Mouse (Mus musculus) liver, embryonic 14 days (tissue): ENCODE measurements around the gene Orm3. TPM values are rescaled to one million over a fixed set of nuclear protein-coding genes. Genes with fewer than 3 reads are reported as not detected.

Source experiments
- polyA plus RNA-seq: library from polyadenylated mRNA; depleted of rRNA; stranded (reverse); fragments of >200 nt; gene quantifications from 2 replicates; pipeline ENCODE4 v1.2.3, GENCODE M21; 2012; rRNA removed

Orm3 gene
- not detected in 2 replicates for polyA plus RNA-seq

GRCm38 (mm10) chr4:63355877-63356665 is at the start of gene Orm3:
TSS of gene Orm3 (plus strand) at chr4:63356162.

GRCm38 (mm10) chr4:63344295-63344694 is 11.7 kb upstream of the Orm3 start, which contains the start of gene Orm1:
TSS of gene Orm1 (plus strand) at chr4:63344560.

GRCm38 (mm10) chr4:63362150-63362549 is 6.2 kb downstream of the Orm3 start, which contains the start of gene Orm2:
TSS of gene Orm2 (plus strand) at chr4:63362449.

GRCm38 (mm10) chr4:63403040-63403959 is 47.3 kb downstream of the Orm3 start, which contains the start of gene Akna:
TSS of gene Akna (minus strand) at chr4:63403354.

Other genes with a start within 250 kb of the Orm3 start
- gene Ambp, start 201.4 kb upstream of the Orm3 start, polyA plus RNA-seq: 727 and 808 TPM in 2 replicates
- gene Kif12, start 184.0 kb upstream of the Orm3 start, polyA plus RNA-seq: 5.2 and 5.5 TPM in 2 replicates
- 3.5 and 3.7 TPM in 2 replicates for gene Col27a1, start 142.2 kb upstream of the Orm3 start, polyA plus RNA-seq
- gene Orm1, start 11.6 kb upstream of the Orm3 start, polyA plus RNA-seq: 0.03 TPM in 1 of 2 replicates, not detected in the other
- not detected in 2 replicates for gene Orm2, start 6.3 kb downstream of the Orm3 start, polyA plus RNA-seq
- 1.7 and 2.4 TPM in 2 replicates for gene Akna, start 47.2 kb downstream of the Orm3 start, polyA plus RNA-seq
- gene Whrn, start 139.8 kb downstream of the Orm3 start, polyA plus RNA-seq: 0.55 and 0.63 TPM in 2 replicates
- 42.6 and 50.0 TPM in 2 replicates for gene Atp6v1g1, start 188.6 kb downstream of the Orm3 start, polyA plus RNA-seq
- gene Tmem268, start 202.6 kb downstream of the Orm3 start, polyA plus RNA-seq: 4.2 and 5.5 TPM in 2 replicates
- not detected in 2 replicates for gene Gm11213, start 249.1 kb downstream of the Orm3 start, polyA plus RNA-seq